Mouse (Mus musculus) yolk sac, embryonic 10.5 days (tissue): Measurements from ENCODE around the gene Ebf4.
"Not testable (repeated sequence)": the region's sequence is repeated elsewhere in the genome, so short reads cannot be mapped to it uniquely, and the experiment has no call there.

Experiments used
- DNase-seq: peaks from one replicate; pipeline ENCODE4 v3.0.0-alpha.2; 2017; ENCODE audit warnings: low spot score

Gene Ebf4

GRCm38 (mm10) chr2:130295331-130296133, 563 bp downstream of the Ebf4 start:
- DNase-seq = peak; percentile 57

GRCm38 (mm10) chr2:130296134-130296745, 1.3 kb downstream of the Ebf4 start:
- no peak for DNase-seq

- DNase-seq = no peak
Measured at GRCm38 (mm10) chr2:130297580-130297979, 2.6 kb downstream of the Ebf4 start.

- DNase-seq = no peak
Measured at GRCm38 (mm10) chr2:130303014-130303413, 8.0 kb downstream of the Ebf4 start.

GRCm38 (mm10) chr2:130327057-130327456, 32.1 kb downstream of the Ebf4 start:
- DNase-seq = no peak

- no peak for DNase-seq
Measured at GRCm38 (mm10) chr2:130329502-130329901, 34.5 kb downstream of the Ebf4 start.

GRCm38 (mm10) chr2:130335112-130335511, 40.1 kb downstream of the Ebf4 start:
- DNase-seq = no peak

GRCm38 (mm10) chr2:130340464-130341219, 45.7 kb downstream of the Ebf4 start:
- no peak for DNase-seq

GRCm38 (mm10) chr2:130341220-130341580, 46.2 kb downstream of the Ebf4 start:
- DNase-seq = no peak

GRCm38 (mm10) chr2:130350376-130350775, 55.4 kb downstream of the Ebf4 start:
- no peak for DNase-seq

GRCm38 (mm10) chr2:130351758-130352339, 56.9 kb downstream of the Ebf4 start:
- no peak for DNase-seq

GRCm38 (mm10) chr2:130353411-130353810, 58.4 kb downstream of the Ebf4 start:
- DNase-seq = no peak

- no peak for DNase-seq
Measured at GRCm38 (mm10) chr2:130353889-130354288, 58.9 kb downstream of the Ebf4 start.

GRCm38 (mm10) chr2:130357551-130357950, 62.6 kb downstream of the Ebf4 start:
- no peak for DNase-seq

- no peak for DNase-seq
Measured at GRCm38 (mm10) chr2:130358852-130359251, 63.9 kb downstream of the Ebf4 start.

- peak; percentile 28 for DNase-seq
Measured at GRCm38 (mm10) chr2:130362511-130363026, 67.6 kb downstream of the Ebf4 start.

GRCm38 (mm10) chr2:130365211-130366094, 70.5 kb downstream of the Ebf4 start:
- peak; percentile 19 for DNase-seq

- no peak for DNase-seq
Measured at GRCm38 (mm10) chr2:130367386-130367785, 72.4 kb downstream of the Ebf4 start.

GRCm38 (mm10) chr2:130373026-130373425, 78.1 kb downstream of the Ebf4 start:
- not testable (repeated sequence) for DNase-seq

GRCm38 (mm10) chr2:130374951-130375350, 80.0 kb downstream of the Ebf4 start:
- DNase-seq = no peak

GRCm38 (mm10) chr2:130383205-130383604, 88.2 kb downstream of the Ebf4 start:
- DNase-seq = no peak
